Mouse (Mus musculus) CH12.LX (cell line): ENCODE data around the gene Dnm2. TPM values are rescaled to one million over a fixed set of nuclear protein-coding genes. Genes with fewer than 3 reads are reported as not detected.

Experiments
- DNase-seq: peaks from one replicate; pipeline ENCODE4 v3.0.0-alpha.2; 2013; ENCODE audit errors: extremely low read depth
- H3K27ac ChIP-seq: 2 replicates; pipeline ENCODE4 v1.5.1; 2012; ENCODE audit warnings: low read depth, mild to moderate bottlenecking, control low read depth, moderate library complexity; ENCODE audit not compliant: insufficient read depth
- H3K27me3 ChIP-seq: replicated peaks from 2 replicates; pipeline ENCODE3; 2012; ENCODE audit warnings: inconsistent platforms
- H3K36me3 ChIP-seq, 2 experiments: replicated peaks in 1 of 2; 2 replicates each; pipeline versions ENCODE3 to v1.6.1; 2012; ENCODE audit warnings: inconsistent platforms in 1 of 2, low read length in 1 of 2, mild to moderate bottlenecking in 1 of 2, mixed read lengths in 1 of 2, moderate library complexity in 1 of 2; ENCODE audit not compliant: control insufficient read depth in 1 of 2, insufficient read depth in 1 of 2
- H3K4me1 ChIP-seq, 2 experiments: 2 replicates each; pipeline ENCODE4 v1.6.1; 2012; ENCODE audit warnings: inconsistent platforms in 1 of 2, moderate library complexity in 1 of 2; ENCODE audit not compliant: insufficient read depth in 2 of 2, control insufficient read depth in 1 of 2
- H3K4me2 ChIP-seq: 2 replicates; pipeline ENCODE4 v1.6.1; 2012; ENCODE audit warnings: low read depth, mild to moderate bottlenecking, control low read depth; ENCODE audit not compliant: poor library complexity, insufficient read depth, severe bottlenecking
- H3K4me3 ChIP-seq, 3 experiments: fragments of 150-350 bp in 1 of 3; sonication (generic) in 1 of 3; replicated peaks in 1 of 3; 2 replicates each; pipeline versions ENCODE3 to v1.5.1; 2011 to 2012; ENCODE audit warnings: low read depth in 2 of 3, low read length in 2 of 3, mild to moderate bottlenecking in 2 of 3, moderate library complexity in 2 of 3, control low read depth in 1 of 3, improper control_type of control experiment in 1 of 3, inconsistent platforms in 1 of 3, mixed read lengths in 1 of 3; ENCODE audit not compliant: poor library complexity in 1 of 3
- H3K79me2 ChIP-seq: replicated peaks from 2 replicates; pipeline ENCODE4 v1.6.1; 2012; ENCODE audit warnings: mild to moderate bottlenecking, moderate library complexity; ENCODE audit not compliant: control insufficient read depth, poor library complexity, insufficient read depth, severe bottlenecking; ENCODE audit errors: extremely low read depth
- H3K9ac ChIP-seq: 2 replicates; pipeline ENCODE4 v1.6.1; 2012; ENCODE audit warnings: low read depth, mild to moderate bottlenecking, control low read depth, moderate library complexity; ENCODE audit not compliant: insufficient read depth
- H3K9me3 ChIP-seq: replicated peaks from 2 replicates; pipeline ENCODE3; 2012; ENCODE audit warnings: low read length, inconsistent platforms, mixed read lengths
- BHLHE40 ChIP-seq: IDR thresholded peaks from 2 replicates; pipeline ENCODE4 v1.6.1; 2011; ENCODE audit warnings: mild to moderate bottlenecking, low read depth, low read length, improper control_type of control experiment
- CHD1 ChIP-seq: IDR thresholded peaks from 2 replicates; pipeline ENCODE4 v1.6.1; 2012; ENCODE audit warnings: low read depth, low read length, improper control_type of control experiment, inconsistent platforms
- CHD2 ChIP-seq: IDR thresholded peaks from 2 replicates; pipeline ENCODE4 v1.6.1; 2011; ENCODE audit warnings: low read length, improper control_type of control experiment
- E2F4 ChIP-seq: IDR thresholded peaks from 2 replicates; pipeline ENCODE4 v1.6.1; 2011; ENCODE audit warnings: low read depth, low read length, improper control_type of control experiment; ENCODE audit not compliant: insufficient replicate concordance
- ETS1 ChIP-seq: conservative IDR thresholded peaks from 2 replicates; pipeline ENCODE4 v1.6.1; 2012; ENCODE audit warnings: low read depth, mild to moderate bottlenecking, inconsistent platforms, low read length, improper control_type of control experiment, moderate library complexity
- IRF4 ChIP-seq: IDR thresholded peaks from 2 replicates; pipeline ENCODE4 v1.6.1; 2014; ENCODE audit warnings: low read depth, mild to moderate bottlenecking, inconsistent platforms, low read length, improper control_type of control experiment
- JUN ChIP-seq: IDR thresholded peaks from 2 replicates; pipeline ENCODE4 v1.6.1; 2011; ENCODE audit warnings: low read depth, mild to moderate bottlenecking, low read length, improper control_type of control experiment, moderate library complexity; ENCODE audit not compliant: insufficient read depth
- JUND ChIP-seq: conservative IDR thresholded peaks from 2 replicates; pipeline ENCODE4 v1.6.1; 2011; ENCODE audit warnings: low read depth, low read length, improper control_type of control experiment
- KAT2A ChIP-seq: IDR thresholded peaks from 2 replicates; pipeline ENCODE4 v1.6.1; 2012; ENCODE audit warnings: low read length, improper control_type of control experiment, inconsistent platforms; ENCODE audit not compliant: insufficient replicate concordance
- MAFK ChIP-seq: IDR thresholded peaks from 2 replicates; pipeline ENCODE4 v1.6.1; 2011; ENCODE audit warnings: low read length, improper control_type of control experiment; ENCODE audit not compliant: insufficient replicate concordance
- NRF1 ChIP-seq: IDR thresholded peaks from 2 replicates; pipeline ENCODE4 v1.6.1; 2014; ENCODE audit warnings: low read depth, mild to moderate bottlenecking, inconsistent platforms, low read length, improper control_type of control experiment, moderate library complexity
- PAX5 ChIP-seq: IDR thresholded peaks from 2 replicates; pipeline ENCODE4 v1.6.1; 2012; ENCODE audit warnings: low read length, inconsistent platforms, mixed read lengths
- POLR2A ChIP-seq: IDR thresholded peaks from 2 replicates; pipeline ENCODE4 v1.6.1; 2011; ENCODE audit warnings: low read depth, mild to moderate bottlenecking, improper control_type of control experiment, low read length
- RAD21 ChIP-seq: IDR thresholded peaks from 2 replicates; pipeline ENCODE4 v1.6.1; 2011; ENCODE audit warnings: low read depth, mild to moderate bottlenecking, low read length, improper control_type of control experiment, moderate library complexity
- SIN3A ChIP-seq: IDR thresholded peaks from 2 replicates; pipeline ENCODE4 v1.6.1; 2012; ENCODE audit warnings: low read length, improper control_type of control experiment, inconsistent platforms
- SMC3 ChIP-seq: IDR thresholded peaks from 2 replicates; pipeline ENCODE4 v1.6.1; 2011; ENCODE audit warnings: low read depth, low read length, improper control_type of control experiment
- TCF12 ChIP-seq: IDR thresholded peaks from 2 replicates; pipeline ENCODE4 v1.6.1; 2014; ENCODE audit warnings: low read depth, mild to moderate bottlenecking, inconsistent platforms, low read length, improper control_type of control experiment
- USF1 ChIP-seq: IDR thresholded peaks from 2 replicates; pipeline ENCODE4 v1.6.1; 2014; ENCODE audit warnings: low read depth, mild to moderate bottlenecking, inconsistent platforms, low read length, improper control_type of control experiment
- USF2 ChIP-seq: conservative IDR thresholded peaks from 2 replicates; pipeline ENCODE4 v1.6.1; 2011; ENCODE audit warnings: low read depth, low read length, improper control_type of control experiment
- ZC3H11A ChIP-seq: IDR thresholded peaks from 2 replicates; pipeline ENCODE4 v1.6.1; 2012; ENCODE audit warnings: low read depth, mild to moderate bottlenecking, inconsistent platforms, low read length, improper control_type of control experiment
- ZMIZ1 ChIP-seq: IDR thresholded peaks from 2 replicates; pipeline ENCODE4 v1.6.1; 2012; ENCODE audit warnings: low read depth, mild to moderate bottlenecking, inconsistent platforms, low read length, improper control_type of control experiment
- ZNF384 ChIP-seq: IDR thresholded peaks from 2 replicates; pipeline ENCODE4 v1.6.1; 2012; ENCODE audit warnings: low read depth, low read length, improper control_type of control experiment, inconsistent platforms
- dilution Hi-C: fragments of 300-500 bp; cut with MboI; formaldehyde crosslinking; loops from 2 replicates; pipeline ENCODE4 v1.14.3; 2020; ENCODE audit warnings: low sequenced_read_pairs; ENCODE audit not compliant: extremely low pct_unique_long_range_greater_than_20kb, extremely low pct_ligation_motif_present
- in situ Hi-C: fragments of 300-500 bp; cut with MboI; formaldehyde crosslinking; loops from 3 replicates; pipeline ENCODE4 v1.14.3; 2019; ENCODE audit warnings: low sequenced_read_pairs, low pct_ligation_motif_present, low pct_unique_long_range_greater_than_20kb, mixed read lengths
- polyA plus RNA-seq: library from polyadenylated mRNA; unstranded; fragments of >175 nt; gene quantifications from 2 replicates; pipeline ENCODE4 v1.2.1, GENCODE M21; 2012; ENCODE audit warnings: low read depth; ENCODE audit not compliant: insufficient read length
- total RNA-seq, 2 experiments: library from RNA; depleted of rRNA; stranded (reverse); fragments of 300-350 nt in 1 of 2; fragments of >200 nt in 1 of 2; gene quantifications; 2 replicates each; pipeline ENCODE4 v1.2.3; 2012 to 2014

Gene Dnm2
- total and polyA plus RNA-seq, 3 experiments = 36.4 to 64.3 (median 55.4) TPM

- no peaks in the 10 kb centered on the region for H3K9me3 ChIP-seq
- no peak overlapping the region for H3K4me3 ChIP-seq
- TF ChIP-seq ETS1 = no peak
- no peak for TF ChIP-seq ZNF384
- TF ChIP-seq CHD2 = no peak
- no peak for TF ChIP-seq MAFK
- TF ChIP-seq PAX5 = no peak
- TF ChIP-seq POLR2A = no peak
- no peak for TF ChIP-seq ZC3H11A
- TF ChIP-seq CHD1 = no peak
- TF ChIP-seq ZMIZ1 = no peak
- TF ChIP-seq BHLHE40 = no peak
- TF ChIP-seq JUN = no peak
- no peak for TF ChIP-seq SIN3A
- no peak for TF ChIP-seq TCF12
- peaks cover 17 to 61% of the 10 kb centered on the region in 2 experiments for H3K36me3 ChIP-seq
- no peak overlapping the region for H3K9ac ChIP-seq
- H3K79me2 ChIP-seq = no peaks in the 10 kb centered on the region
- in situ Hi-C loops (no loop called here), dilution Hi-C loops (no loop called here)
- no peak for DNase-seq
- peaks cover 6 to 61% of the 10 kb centered on the region in 2 experiments; a peak in 3 of 4 replicates for H3K4me1 ChIP-seq
- H3K27ac ChIP-seq = no peak overlapping the region
- H3K27me3 ChIP-seq = no peaks in the 10 kb centered on the region
- H3K4me2 ChIP-seq = no peak overlapping the region
Observed at GRCm38 (mm10) chr9:21454556-21454955, 29.8 kb downstream of the Dnm2 start.

GRCm38 (mm10) chr9:21455103-21455770, 30.5 kb downstream of the Dnm2 start:
- dilution Hi-C loops = no loop called here
- H3K36me3 ChIP-seq = peaks cover 22 to 61% of the 10 kb centered on the region in 2 experiments

More at GRCm38 (mm10) chr9:21455103-21455770, 30.5 kb downstream of the Dnm2 start:
- in situ Hi-C loops = no loop called here
- Histone ChIP-seq H3K27me3 (no peaks in the 10 kb centered on the region), H3K9ac (no peak overlapping the region), H3K4me2 (no peak overlapping the region), H3K27ac (no peak overlapping the region), H3K9me3 (no peaks in the 10 kb centered on the region), H3K4me1 (peaks cover 8 to 54% of the 10 kb centered on the region in 2 experiments; a peak in 3 of 4 replicates), H3K4me3 (no peak overlapping the region), H3K79me2 (no peaks in the 10 kb centered on the region)
- no peak for DNase-seq
- no peak for TF ChIP-seq IRF4
- TF ChIP-seq PAX5 = no peak
- no peak for TF ChIP-seq JUN
- TF ChIP-seq RAD21 = no peak
- TF ChIP-seq MAFK = no peak
- no peak for TF ChIP-seq ETS1
- no peak for TF ChIP-seq E2F4
- TF ChIP-seq ZMIZ1 = no peak
- TF ChIP-seq USF1 = no peak
- TF ChIP-seq BHLHE40 = no peak
- TF ChIP-seq USF2 = no peak
- TF ChIP-seq ZC3H11A = no peak
- TF ChIP-seq SMC3 = no peak
- TF ChIP-seq NRF1 = no peak
- no peak for TF ChIP-seq ZNF384
- TF ChIP-seq CHD1 = no peak
- TF ChIP-seq JUND = no peak
- no peak for TF ChIP-seq KAT2A
